Mouse (Mus musculus) kidney, adult 2 months (tissue): ENCODE results near the gene Atp2b1.

Experiments
- CTCF ChIP-seq: fragments of 200-500 bp; conservative IDR thresholded peaks from 2 replicates; pipeline ENCODE4 v1.5.1; 2011; ENCODE audit warnings: low read depth, mild to moderate bottlenecking, control low read depth, low read length, moderate library complexity, mixed read lengths; ENCODE audit not compliant: insufficient read depth, insufficient read length
- POLR2A ChIP-seq: fragments of 200-500 bp; IDR thresholded peaks from one replicate; pipeline ENCODE4 v1.6.1; 2011; ENCODE audit warnings: low read depth, low read length, control low read depth

GRCm38 (mm10) chr10:99033830-99034828 is 119.9 kb downstream of the Atp2b1 start:
- TF ChIP-seq CTCF (no peak), POLR2A (no peak)
